Mouse (Mus musculus) right cerebral cortex, postnatal 25 days (tissue): ENCODE measurements around the gene Hist2h2ab.
"Not testable (repeated sequence)": the region's sequence is repeated elsewhere in the genome, so short reads cannot be mapped to it uniquely, and the experiment has no call there.

ENCODE experiments used
- DNase-seq: peaks from one replicate; pipeline ENCODE4 v3.0.0; 2022

Gene Hist2h2ab

DNA sequence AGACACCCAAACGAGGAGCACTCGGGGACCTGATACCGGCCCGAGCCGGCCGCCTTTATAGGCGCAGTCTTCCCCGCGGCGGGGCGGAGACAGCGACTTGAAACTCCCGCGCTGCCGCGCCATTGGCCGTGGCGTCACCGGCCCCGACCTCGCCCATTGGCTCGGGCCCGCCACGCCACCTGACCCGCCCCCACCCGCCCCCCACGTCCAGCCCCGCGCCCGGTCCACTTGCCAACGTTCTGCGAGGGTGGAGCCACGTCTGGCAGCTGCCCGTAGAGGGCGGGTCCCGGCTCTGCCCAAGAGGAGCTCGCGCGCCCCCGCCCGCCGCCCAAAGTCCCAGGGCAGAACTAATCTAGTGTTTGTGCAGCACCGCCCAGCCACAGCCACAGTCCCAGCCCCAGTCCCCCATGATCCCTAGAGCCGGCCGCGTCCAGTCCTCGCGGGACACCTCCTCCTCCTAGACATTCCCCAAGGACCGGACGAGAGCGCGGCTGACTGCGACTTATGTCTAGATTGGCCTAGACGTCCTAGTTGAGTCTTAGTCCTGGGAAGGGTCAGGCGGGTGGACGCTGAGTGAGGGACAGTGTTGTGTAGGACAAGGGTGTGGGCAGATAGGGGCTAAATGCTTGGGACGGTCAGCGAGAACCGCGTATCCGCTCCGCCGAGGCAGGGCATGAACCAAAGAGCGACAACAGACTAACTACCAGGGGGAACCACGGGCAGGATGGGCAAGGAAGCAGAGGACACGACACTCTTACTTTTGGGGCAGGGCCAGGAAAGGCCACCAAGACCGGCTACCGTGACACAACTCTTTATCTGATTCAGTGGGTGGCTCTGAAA is 19.5 kb downstream of the Hist2h2ab start, which contains the start of gene Hist2h3c2:
TSS of gene Hist2h3c2 (minus strand) at position 174 of the 840 bp plus-strand sequence.
- DNase-seq, result peak; percentile 66

GRCm38 (mm10) chr3:96239949-96240798 is 20.5 kb downstream of the Hist2h2ab start, which contains the start of gene Hist2h2aa2:
Hist2h2aa2 (minus strand) TSS chr3:96240276.
- peak; percentile 95 for DNase-seq

DNA sequence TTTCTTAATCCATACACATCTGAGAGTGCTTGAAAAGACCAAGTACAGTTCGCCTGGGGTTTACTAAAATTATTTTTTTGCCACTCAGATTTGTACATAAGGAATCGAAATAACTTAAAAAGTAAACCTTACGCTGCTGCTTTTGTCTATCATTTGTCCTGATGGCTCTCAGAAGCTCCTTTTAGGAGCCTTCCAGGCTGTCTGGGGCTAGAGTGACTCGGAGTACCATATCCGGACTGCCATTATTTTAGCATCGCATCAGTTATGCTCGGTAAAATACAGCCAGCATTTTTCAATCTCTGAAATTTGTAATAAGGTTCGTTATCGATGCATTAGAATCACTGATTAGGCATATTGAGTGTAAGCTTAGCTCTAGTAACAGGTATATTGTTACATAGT is 21.1 kb downstream of the Hist2h2ab start:
- DNase-seq, result no peak

- DNase-seq, result no peak
These were observed 24.4 kb downstream of the Hist2h2ab start for GRCm38 (mm10) chr3:96243921-96244572.

DNA sequence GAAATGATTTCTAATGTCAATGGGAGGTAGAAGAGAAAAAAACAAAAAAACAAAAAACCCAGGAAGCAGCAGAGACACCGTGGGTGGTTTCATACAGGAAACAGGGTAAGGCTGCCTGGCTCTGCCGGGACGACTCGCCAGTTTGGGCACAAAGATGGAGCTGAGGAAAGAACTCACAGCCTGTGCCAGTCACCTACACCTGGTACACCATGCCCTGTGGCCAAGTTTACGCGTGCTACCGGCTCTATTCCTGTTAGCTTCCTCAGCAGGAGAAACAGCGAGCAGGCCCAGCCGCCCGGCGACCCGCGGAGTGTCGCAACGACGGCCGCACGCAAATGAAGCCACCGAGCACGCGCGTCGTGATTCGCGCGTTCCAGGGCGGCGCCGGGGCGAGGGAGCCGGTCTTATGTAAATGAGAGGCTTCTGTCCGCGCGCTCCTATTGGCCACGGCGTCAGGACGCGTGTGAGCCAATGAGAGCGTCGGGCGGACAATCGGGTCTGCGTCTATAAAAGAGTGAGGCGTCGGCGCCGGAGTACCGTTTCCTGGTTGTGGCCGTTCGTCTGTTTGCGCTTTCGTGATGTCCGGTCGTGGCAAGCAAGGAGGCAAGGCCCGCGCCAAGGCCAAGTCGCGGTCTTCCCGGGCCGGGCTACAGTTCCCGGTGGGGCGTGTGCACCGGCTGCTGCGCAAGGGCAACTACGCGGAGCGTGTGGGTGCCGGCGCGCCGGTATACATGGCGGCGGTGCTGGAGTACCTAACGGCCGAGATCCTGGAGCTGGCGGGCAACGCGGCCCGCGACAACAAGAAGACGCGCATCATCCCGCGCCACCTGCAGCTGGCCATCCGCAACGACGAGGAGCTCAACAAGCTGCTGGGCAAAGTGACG is 25.6 kb downstream of the Hist2h2ab start, which contains the start of gene Hist2h2aa1:
TSS of gene Hist2h2aa1 (plus strand) at position 495 of the 884 bp plus-strand sequence.
- peak; percentile 87 for DNase-seq

DNA sequence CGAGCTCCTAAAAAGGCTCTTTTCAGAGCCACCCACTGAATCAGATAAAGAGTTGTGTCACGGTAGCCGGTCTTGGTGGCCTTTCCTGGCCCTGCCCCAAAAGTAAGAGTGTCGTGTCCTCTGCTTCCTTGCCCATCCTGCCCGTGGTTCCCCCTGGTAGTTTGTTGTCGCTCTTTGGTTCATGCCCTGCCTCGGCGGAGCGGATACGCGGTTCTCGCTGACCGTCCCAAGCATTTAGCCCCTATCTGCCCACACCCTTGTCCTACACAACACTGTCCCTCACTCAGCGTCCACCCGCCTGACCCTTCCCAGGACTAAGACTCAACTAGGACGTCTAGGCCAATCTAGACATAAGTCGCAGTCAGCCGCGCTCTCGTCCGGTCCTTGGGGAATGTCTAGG is 26.4 kb downstream of the Hist2h2ab start:
- not testable (repeated sequence) for DNase-seq

DNA sequence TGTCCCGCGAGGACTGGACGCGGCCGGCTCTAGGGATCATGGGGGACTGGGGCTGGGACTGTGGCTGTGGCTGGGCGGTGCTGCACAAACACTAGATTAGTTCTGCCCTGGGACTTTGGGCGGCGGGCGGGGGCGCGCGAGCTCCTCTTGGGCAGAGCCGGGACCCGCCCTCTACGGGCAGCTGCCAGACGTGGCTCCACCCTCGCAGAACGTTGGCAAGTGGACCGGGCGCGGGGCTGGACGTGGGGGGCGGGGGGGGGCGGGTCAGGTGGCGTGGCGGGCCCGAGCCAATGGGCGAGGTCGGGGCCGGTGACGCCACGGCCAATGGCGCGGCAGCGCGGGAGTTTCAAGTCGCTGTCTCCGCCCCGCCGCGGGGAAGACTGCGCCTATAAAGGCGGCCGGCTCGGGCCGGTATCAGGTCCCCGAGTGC is 26.8 kb downstream of the Hist2h2ab start, which contains the start of gene Hist2h3c1:
TSS of gene Hist2h3c1 (plus strand) at position 259 of the 430 bp plus-strand sequence.
- not testable (repeated sequence) for DNase-seq

- DNase-seq, result no peak
These were observed 27.9 kb downstream of the Hist2h2ab start for GRCm38 (mm10) chr3:96247356-96248140.

GRCm38 (mm10) chr3:96248141-96249033 is 28.7 kb downstream of the Hist2h2ab start:
- no peak for DNase-seq

DNA sequence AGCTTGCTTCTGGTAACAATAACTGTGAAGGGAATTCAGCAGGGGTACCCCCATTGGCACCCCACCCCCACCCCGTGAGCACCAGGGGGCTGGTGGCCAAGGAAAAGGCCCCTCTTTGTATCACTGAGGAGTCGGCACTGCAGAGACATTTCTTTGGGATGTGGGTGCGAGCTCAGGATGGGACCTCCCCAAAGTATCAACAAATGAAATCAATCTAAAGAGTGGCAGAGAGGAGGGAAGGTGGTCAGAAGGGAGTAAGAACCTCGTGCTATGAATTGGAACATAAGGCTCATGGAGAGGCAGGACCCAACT is 29.3 kb downstream of the Hist2h2ab start:
- DNase-seq, result no peak

DNA sequence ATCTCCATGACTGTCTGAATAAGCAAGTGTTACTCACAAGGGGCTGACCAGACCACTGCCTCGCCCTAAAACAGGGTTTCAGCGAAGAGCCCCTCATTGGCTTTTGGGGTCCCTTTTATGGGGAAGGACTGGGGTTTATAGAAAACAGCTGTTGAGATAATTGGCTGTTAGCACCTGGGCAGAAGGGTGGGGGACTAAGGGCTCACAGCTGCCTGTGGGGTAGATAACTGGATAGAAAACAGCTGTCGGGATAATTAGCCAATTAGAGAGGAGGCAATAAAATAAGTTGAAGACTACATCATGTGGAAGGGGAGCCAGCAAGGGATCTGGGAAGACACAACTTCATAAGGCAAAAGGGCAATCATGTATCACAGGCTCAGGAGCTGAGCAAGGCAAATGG is 31.2 kb downstream of the Hist2h2ab start:
- DNase-seq, result no peak

- DNase-seq, result no peak
These were observed 32.1 kb downstream of the Hist2h2ab start for GRCm38 (mm10) chr3:96251787-96252186.

GRCm38 (mm10) chr3:96254683-96255355 is 35.2 kb downstream of the Hist2h2ab start:
- DNase-seq, result no peak

DNA sequence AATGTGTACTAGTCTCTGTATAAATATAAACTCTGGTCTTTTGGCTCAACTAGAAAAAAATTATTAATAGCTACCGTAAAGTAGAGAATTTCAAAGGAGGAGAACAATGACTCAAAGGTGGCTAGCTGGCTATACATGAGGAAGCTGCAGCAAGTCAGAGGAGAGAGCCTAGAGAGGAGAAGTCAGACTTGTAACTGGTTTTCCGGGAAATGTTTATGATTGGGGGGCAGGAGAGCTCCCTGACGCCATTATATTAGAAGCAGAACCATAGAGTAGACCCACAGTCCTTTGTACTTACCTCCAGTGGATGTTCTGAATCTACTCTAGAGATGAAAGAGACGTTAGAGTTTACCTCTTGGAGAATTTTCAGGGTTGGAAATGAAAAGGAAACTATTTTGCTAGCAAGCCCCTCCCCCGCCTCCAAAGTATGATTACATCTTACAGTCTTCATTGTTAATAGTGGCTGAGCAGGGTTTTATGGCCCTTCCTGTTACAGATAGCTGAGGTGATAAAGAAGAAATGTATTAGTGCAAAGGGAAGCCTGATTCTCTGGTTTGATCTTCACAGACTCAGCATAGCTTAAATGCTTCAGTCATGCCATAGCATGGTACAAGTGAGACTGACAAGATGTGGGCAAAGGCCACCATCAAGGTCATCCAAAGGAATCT is 36.4 kb downstream of the Hist2h2ab start:
- DNase-seq, result no peak

DNA sequence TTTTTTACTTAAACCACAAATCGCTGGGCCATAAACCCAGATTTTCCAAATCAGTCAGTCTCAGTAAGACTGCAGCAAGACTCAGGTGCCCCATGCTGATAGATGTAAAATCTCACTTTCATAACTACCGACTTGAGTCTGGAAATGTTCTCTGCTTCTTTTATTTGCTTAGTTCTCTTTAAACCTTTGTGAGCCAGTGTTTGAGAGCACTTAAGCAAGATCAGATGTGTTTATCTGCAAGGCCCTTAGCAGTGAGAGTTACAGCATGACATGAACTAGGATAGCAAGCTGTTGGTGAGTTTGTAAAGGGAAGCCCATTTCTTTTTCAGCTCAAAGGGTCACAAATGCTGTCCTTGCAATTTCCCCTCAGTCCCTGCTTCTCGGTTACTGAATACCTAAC is 37.5 kb downstream of the Hist2h2ab start:
- DNase-seq, result no peak

GRCm38 (mm10) chr3:96260220-96260619 is 40.6 kb downstream of the Hist2h2ab start:
- DNase-seq, result no peak

DNA sequence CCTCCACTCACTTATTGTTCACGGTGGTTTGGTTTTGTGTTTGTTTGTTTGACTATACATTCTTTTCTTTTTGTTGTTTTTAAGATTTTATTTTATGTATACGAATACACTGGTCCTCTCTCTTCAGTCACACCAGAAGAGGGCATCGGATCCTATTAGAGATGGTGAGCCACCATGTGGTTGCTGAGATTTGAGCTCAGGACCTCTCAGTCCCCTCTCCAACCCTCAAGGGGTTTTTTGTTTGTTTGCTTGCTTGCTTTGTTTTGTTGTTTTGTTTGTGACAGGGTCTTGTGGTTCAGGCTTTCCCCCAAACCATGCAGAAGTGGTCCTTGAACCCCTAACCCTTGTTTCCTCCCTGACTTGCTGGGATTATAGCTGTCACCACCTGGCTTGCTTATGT is 42.0 kb downstream of the Hist2h2ab start:
- no peak for DNase-seq

DNA sequence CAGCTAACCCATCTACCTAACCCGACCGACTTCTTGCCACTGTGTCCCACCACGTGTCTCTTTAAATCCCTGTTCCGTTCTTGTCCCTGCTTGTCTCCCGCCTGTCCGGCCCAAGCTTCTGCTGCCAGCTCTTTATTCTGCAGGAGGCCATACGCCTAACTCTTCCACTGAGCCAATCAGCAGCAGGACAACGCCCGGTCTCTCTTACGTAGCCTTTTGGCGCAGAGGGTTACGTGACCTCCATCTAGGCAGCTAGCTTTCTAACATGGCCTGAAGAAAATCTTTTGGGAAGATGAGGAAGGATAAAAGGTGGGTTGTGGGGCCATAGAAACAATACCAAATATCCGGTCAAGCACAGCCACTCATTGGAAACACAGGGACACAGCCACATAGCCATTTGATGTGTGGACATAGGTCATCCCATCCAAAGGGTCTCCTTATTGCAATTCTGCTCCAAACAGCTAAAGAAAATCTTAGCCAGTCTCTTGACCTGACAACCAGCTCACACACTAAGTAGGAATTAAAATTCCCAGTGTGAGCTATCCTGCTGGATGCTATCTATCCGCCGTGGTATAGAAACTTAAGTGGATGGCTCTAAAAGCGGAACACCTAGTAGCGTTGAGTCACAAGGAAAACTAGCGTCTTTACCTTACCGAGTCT is 42.7 kb downstream of the Hist2h2ab start:
- peak; percentile 78 for DNase-seq
